Mouse (Mus musculus) testis, adult 2 months (tissue): ENCODE measurements around the gene Fam71f2.

Experiments
- CTCF ChIP-seq: fragments of 200-500 bp; IDR thresholded peaks from 2 replicates; pipeline ENCODE4 v1.5.1; 2012; ENCODE audit warnings: low read depth, mild to moderate bottlenecking, inconsistent platforms, low read length, moderate library complexity; ENCODE audit not compliant: control insufficient read depth, insufficient read depth, insufficient replicate concordance
- POLR2A ChIP-seq: fragments of 200-500 bp; IDR thresholded peaks from 2 replicates; pipeline ENCODE4 v1.6.1; 2012; ENCODE audit warnings: low read depth, mild to moderate bottlenecking, inconsistent platforms, low read length, moderate library complexity; ENCODE audit not compliant: control insufficient read depth

DNA sequence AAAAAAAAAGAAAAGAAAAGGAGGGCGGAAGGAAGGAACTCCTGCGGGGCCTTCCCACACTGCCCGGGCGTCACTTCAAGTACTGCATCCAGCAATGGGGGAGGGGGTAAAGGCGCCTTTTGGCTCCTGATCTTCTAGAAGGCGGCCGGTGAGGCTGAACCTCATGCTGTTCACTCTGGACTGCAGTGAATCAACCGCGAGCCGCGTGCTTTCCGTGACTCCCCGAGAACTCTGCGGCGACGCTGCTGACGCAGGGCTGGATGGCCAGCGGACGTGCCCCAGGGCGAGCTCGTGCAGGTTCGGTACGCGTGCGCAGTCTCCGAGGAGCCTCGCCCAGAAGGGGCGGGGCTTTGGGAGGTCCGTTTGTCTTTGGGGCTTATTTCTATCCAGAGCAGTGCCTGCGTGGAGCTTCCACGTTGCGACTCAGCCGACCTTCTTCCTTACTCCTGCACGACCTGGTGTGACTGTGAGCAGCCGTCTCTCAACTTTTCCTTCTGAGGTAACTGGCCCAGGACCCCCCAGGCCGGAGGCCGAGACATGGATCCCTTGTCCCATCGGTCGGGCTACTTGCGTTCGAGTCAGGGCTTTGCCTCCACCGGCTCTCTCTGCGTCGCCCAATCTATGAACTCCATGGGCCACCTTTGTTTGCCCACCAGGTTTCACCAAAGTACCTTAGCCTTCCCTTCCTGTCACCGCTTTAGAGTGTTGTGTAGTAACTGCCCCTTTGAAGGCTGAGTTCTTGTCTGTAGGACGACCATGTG is 6.9 kb upstream of the Fam71f2 start, which contains the start of gene Hilpda:
- no peak for TF ChIP-seq CTCF
- TF ChIP-seq POLR2A = peak; percentile 97
